In the genomic region with DNA sequence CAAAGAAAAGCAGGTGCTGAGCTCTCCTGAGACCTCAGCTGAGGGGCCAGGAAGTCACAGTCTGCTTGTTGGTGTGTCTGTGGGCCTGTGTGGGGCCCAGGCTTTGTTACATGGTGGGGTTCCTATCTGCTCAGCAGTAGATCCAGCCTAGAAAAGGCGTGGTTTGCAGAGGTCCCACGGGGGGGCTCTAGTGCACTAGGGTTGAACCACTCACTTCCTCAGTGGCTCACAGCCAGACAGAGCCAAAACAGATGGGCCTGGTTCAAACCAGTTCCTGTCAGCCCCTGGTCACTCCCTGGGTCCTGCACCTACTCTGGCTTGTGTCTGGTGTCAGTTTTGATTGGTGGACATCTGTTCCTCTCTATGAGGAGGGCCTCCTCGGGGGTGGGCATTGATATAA, we compare ENCODE assay signal across 8 mouse cellular contexts.
DNase-seq lines count a peak whose midpoint lies in the region; ATAC-seq and TF ChIP-seq lines count a peak whose summit lies in the region.

No protein-coding gene starts in this region.

- peaks cover 11% of the 10 kb centered on the region; the same call in 1 of the 2 replicates for H3K4me1 ChIP-seq in midbrain, postnatal 0 days (ENCODE audit: insufficient read depth, low read length)
- H3K4me1 ChIP-seq in midbrain, embryonic 11.5 days (ENCODE audit: control insufficient read depth, insufficient read depth, low read length), result peaks cover 2% of the 10 kb centered on the region; the same call in 1 of the 2 replicates
- peaks cover 30% of the 10 kb centered on the region for H3K4me1 ChIP-seq in heart, embryonic 10.5 days
- H3K4me1 ChIP-seq in kidney, embryonic 16.5 days (ENCODE audit: insufficient read depth, low read length), result peaks cover 23% of the 10 kb centered on the region

- H3K9ac ChIP-seq in midbrain, postnatal 0 days (replicated peaks; ENCODE audit: low read length, poor library complexity, severe bottlenecking), result no peak overlapping the region
- H3K9ac ChIP-seq in midbrain, embryonic 11.5 days (ENCODE audit: low read length), result no peak overlapping the region
- no peak overlapping the region for H3K9ac ChIP-seq in kidney, embryonic 16.5 days (replicated peaks; ENCODE audit: low read length)

- H3K27me3 ChIP-seq in midbrain, postnatal 0 days (ENCODE audit: insufficient read depth, low read length), result no peaks in the 10 kb centered on the region
- no peaks in the 10 kb centered on the region for H3K27me3 ChIP-seq in midbrain, embryonic 11.5 days (ENCODE audit: control insufficient read depth, insufficient read depth, low read length)
- peaks cover 55% of the 10 kb centered on the region for H3K27me3 ChIP-seq in heart, embryonic 10.5 days (ENCODE audit: insufficient read depth, poor library complexity, severe bottlenecking)
- H3K27me3 ChIP-seq in kidney, embryonic 16.5 days (ENCODE audit: insufficient read depth, low read length), result peaks cover 26% of the 10 kb centered on the region

- peak; percentile 10; the same call in 1 of the 2 replicates for TF ChIP-seq CTCF in midbrain, postnatal 0 days (IDR thresholded peaks at IDR 0.05)

- H3K4me2 ChIP-seq in midbrain, postnatal 0 days (ENCODE audit: low read depth, low read length, poor library complexity, severe bottlenecking), result no peak overlapping the region
- H3K4me2 ChIP-seq in midbrain, embryonic 11.5 days, result no peak overlapping the region
- no peak overlapping the region for H3K4me2 ChIP-seq in kidney, embryonic 16.5 days (replicated peaks; ENCODE audit: low read depth, low read length)

- WGBS in midbrain, postnatal 0 days, result 26% methylated on average over 3 of the region's 3 CpGs
- 52% methylated on average over 3 of the region's 3 CpGs for WGBS in midbrain, embryonic 11.5 days
- 11% methylated on average over 3 of the region's 3 CpGs for WGBS in heart, embryonic 10.5 days
- 6% methylated on average over 3 of the region's 3 CpGs for WGBS in kidney, embryonic 16.5 days

- H3K27ac ChIP-seq in midbrain, postnatal 0 days (ENCODE audit: low read depth, low read length), result no peak overlapping the region
- no peak overlapping the region for H3K27ac ChIP-seq in midbrain, embryonic 11.5 days (ENCODE audit: low read depth, low read length)
- no peak overlapping the region for H3K27ac ChIP-seq in heart, embryonic 10.5 days
- no peak overlapping the region for H3K27ac ChIP-seq in kidney, embryonic 16.5 days (ENCODE audit: low read length)

- peak; percentile 67 for DNase-seq in midbrain, postnatal 0 days (ENCODE audit: low spot score)
- DNase-seq in midbrain, embryonic 11.5 days (ENCODE audit: low spot score, missing footprints), result no peak
- peak; percentile 64 for DNase-seq in brain, adult 2 months (ENCODE audit: low read depth, low spot score)
- peak; percentile 88 for DNase-seq in heart, embryonic 10.5 days (ENCODE audit: low spot score)
- DNase-seq in lung, postnatal 25 days (ENCODE audit: low spot score), result peak; percentile 73
- peak; percentile 77 to 81 for DNase-seq in spleen, postnatal 4 days (ENCODE audit: low spot score in 2 of 2)
- no peak for DNase-seq in cerebellum, adult 9-11 months

- no peaks in the 10 kb centered on the region for H3K9me3 ChIP-seq in midbrain, postnatal 0 days (ENCODE audit: low read length)
- no peaks in the 10 kb centered on the region; the same call in 1 of the 2 replicates for H3K9me3 ChIP-seq in midbrain, embryonic 11.5 days (ENCODE audit: control insufficient read depth, low read length)
- no peaks in the 10 kb centered on the region for H3K9me3 ChIP-seq in heart, embryonic 10.5 days
- H3K9me3 ChIP-seq in kidney, embryonic 16.5 days (ENCODE audit: low read length), result peaks cover 9% of the 10 kb centered on the region; the same call in 1 of the 2 replicates

- H3K4me3 ChIP-seq in midbrain, postnatal 0 days (ENCODE audit: low read depth, low read length), result no peak overlapping the region
- no peak overlapping the region for H3K4me3 ChIP-seq in midbrain, embryonic 11.5 days (ENCODE audit: low read depth, low read length)
- H3K4me3 ChIP-seq in heart, embryonic 10.5 days, result no peak overlapping the region
- no peak overlapping the region for H3K4me3 ChIP-seq in kidney, embryonic 16.5 days (ENCODE audit: low read length)

- ATAC-seq in midbrain, postnatal 0 days (ENCODE audit: low FRiP score), result no peak
- ATAC-seq in midbrain, embryonic 11.5 days (ENCODE audit: low FRiP score), result no peak
- peak; percentile 92 for ATAC-seq in kidney, embryonic 16.5 days (ENCODE audit: low FRiP score, low TSS enrichment)

- no peaks in the 10 kb centered on the region for H3K36me3 ChIP-seq in midbrain, postnatal 0 days (ENCODE audit: insufficient read depth, low read length)
- H3K36me3 ChIP-seq in midbrain, embryonic 11.5 days (ENCODE audit: control insufficient read depth, insufficient read depth, low read length), result no peaks in the 10 kb centered on the region
- no peaks in the 10 kb centered on the region for H3K36me3 ChIP-seq in heart, embryonic 10.5 days
- no peaks in the 10 kb centered on the region for H3K36me3 ChIP-seq in kidney, embryonic 16.5 days (ENCODE audit: insufficient read depth, low read length)

Comparison
In these comparisons a context has a peak if more than half of its experiments do, and no peak if none do; other contexts are left out.
1. DNase-seq: peak in midbrain, postnatal 0 days (single experiment), brain, adult 2 months (single experiment), heart, embryonic 10.5 days (single experiment), lung, postnatal 25 days (single experiment) and spleen, postnatal 4 days (2 of 2); none in midbrain, embryonic 11.5 days (single experiment) and cerebellum, adult 9-11 months (single experiment).